Mouse (Mus musculus) cerebellum, adult 8-10 months (tissue): ENCODE measurements around the gene Sdr9c7.
"Not testable (repeated sequence)": the region's sequence is repeated elsewhere in the genome, so short reads cannot be mapped to it uniquely, and the experiment has no call there.

Source experiments
- DNase-seq: peaks from one replicate; pipeline ENCODE4 v3.0.0; 2022

Gene Sdr9c7

DNA sequence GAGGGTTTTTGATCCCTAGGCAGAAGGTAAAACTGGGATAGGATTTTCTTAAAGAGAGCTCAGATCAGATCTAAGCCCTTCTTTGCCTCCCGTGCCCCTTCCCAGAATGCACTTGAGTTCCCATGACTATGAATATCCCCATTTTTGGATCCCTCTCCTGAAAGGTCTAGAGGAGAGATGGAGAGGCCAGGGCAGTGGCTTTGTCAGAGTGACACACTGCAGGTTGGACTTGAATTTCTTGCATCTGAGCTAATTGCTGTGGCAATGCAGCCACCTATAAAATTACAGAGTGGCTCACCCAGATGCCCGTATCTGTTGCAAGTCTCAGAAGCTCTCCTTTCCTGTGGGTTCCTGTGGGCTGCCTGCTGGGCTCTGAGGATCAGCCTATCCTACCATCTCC, at the start of gene Sdr9c7:
TSS of gene Sdr9c7 (plus strand) at position 301 of the 400 bp plus-strand sequence.
- no peak for DNase-seq

DNA sequence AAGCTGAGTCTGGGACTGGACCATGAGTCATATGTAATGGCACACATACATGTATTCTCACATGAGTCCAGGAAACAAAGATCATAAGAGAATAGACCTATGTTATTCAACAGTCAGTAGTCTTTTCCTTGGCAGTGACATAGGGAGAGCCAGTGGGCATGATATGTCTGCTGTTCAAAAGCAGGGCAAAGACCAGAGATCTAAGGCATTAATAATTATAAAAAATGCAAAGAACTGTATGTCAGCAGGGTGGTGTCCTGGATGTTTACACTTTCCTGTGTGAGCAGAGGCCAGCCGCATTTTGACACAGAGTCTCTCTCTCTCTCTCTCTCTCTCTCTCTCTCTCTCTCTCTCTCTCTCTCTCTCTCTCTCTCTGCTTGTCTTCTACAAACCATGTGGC, 48.7 kb upstream of the Sdr9c7 start, which contains the start of gene Rdh19:
TSS of gene Rdh19 (plus strand) at position 301 of the 400 bp plus-strand sequence.
- DNase-seq = no peak

DNA sequence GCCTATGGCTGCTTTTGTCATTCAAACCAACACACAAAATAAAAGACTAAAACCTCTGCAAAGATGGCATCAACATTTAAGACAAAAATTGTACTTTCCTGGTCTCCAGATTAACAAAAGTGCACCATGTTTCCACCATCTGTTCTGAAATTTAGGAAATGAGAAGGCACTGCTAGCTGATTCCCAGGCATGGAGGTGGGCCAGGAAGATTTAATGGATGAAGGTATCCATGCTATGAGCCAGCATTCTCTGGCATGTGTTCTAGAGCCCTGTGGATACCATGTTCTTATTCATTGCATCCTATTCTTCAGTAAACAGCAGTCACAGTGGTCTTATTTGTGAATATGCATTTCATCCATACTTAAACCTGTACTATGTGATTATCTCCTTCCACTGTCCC, 41.9 kb upstream of the Sdr9c7 start:
- peak; percentile 37 for DNase-seq

GRCm38 (mm10) chr10:127864931-127865330, 33.4 kb upstream of the Sdr9c7 start:
- DNase-seq = no peak

DNA sequence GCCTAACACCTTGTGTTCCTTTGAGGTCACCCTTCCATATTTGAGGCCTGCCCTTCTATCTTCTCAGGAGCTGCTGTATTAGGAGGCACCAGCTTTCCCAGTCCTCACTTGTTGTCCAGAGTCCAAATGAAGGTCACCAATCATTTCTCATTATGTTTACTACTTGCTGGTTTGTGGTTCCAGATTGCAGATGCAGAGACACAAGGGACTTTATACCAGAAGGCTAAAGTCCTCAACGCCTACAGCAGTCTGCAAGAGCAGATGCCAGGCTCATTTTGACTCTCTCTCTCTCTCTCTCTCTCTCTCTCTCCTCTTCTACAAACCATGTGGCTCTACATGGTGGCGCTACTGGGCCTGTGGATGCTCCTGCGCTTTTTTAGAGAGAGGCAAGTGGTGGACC, 32.1 kb upstream of the Sdr9c7 start, which contains the start of gene Rdh16f2:
TSS of gene Rdh16f2 (plus strand) at position 243 of the 400 bp plus-strand sequence.
- no peak for DNase-seq

DNA sequence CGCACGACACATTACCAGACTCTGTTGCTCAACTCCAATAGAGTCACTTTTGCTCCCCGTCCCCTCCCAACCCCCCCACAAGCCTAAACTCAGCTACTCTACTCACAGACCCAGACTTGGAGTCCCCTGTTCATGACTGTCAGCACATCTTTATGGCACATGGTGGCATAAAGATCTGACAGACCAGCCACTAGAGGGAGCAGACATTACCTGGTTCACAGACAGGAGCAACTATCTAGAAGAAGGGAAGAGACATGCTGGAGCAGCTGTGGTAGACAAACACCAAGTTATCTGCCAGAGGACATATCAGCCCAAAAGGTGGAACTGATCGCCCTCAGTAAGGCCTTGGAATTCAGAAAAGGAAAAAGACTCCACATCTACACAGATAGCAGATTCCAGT, 25.8 kb upstream of the Sdr9c7 start:
- DNase-seq = no peak

DNA sequence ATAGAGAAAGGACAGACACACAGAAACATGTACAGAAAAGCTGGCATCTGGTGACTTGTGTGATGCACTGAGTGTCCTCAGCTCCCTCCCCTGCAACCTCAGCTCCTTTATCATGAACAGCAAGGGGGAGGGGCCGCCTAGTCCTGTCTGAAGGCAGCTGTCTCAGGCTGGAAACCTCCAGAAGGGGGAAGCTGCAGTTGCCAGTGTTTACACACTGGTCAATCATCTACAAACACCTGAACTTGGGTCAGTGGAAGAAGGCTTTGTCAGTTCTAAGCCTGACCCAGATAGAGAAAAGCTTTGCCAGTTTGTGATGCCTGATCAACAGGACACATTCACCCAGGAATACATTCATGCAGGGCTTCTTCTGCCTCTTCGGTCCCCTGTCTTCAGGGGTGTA, 20.6 kb upstream of the Sdr9c7 start:
- DNase-seq = no peak

DNA sequence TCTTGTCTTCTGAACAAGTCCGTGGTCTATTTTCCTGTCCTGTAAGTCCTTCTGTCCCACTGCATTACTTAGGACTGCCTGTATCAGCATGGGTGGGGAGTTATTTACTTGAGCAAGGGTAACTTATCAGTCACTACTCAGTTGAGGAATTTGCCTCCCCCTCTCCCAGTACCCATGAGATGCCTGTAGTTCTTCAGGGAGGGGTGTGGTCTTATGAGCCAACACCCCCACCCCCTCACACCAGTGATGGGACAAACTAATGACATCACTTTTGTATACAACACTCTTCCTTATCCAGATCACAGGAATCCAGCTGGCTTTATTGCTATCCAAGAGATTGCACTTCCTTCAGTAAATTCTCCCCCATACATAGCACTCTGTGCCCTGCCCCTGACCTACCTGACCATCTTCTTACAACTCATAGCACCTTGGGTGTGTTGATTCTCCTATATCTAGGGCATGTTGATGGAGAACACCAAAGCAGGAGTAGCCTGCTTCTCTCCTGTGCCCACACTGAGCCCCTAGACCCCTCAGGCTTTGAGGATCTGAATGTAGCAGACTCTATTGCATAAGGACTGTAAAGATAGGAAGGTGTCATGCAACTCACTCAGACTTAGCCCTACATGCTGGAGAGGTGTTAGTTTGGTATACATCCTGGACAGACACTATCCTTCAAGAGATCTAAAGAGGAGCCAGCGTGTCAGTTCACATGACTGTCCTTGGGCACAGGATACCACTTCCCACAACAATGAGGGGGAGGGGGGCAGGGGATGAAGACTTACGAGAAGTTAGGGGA, 19.9 kb upstream of the Sdr9c7 start:
- DNase-seq = no peak

GRCm38 (mm10) chr10:127879155-127879688, 19.1 kb upstream of the Sdr9c7 start:
- DNase-seq = no peak

- DNase-seq = no peak
These were observed 17.3 kb upstream of the Sdr9c7 start for GRCm38 (mm10) chr10:127881041-127881440.

DNA sequence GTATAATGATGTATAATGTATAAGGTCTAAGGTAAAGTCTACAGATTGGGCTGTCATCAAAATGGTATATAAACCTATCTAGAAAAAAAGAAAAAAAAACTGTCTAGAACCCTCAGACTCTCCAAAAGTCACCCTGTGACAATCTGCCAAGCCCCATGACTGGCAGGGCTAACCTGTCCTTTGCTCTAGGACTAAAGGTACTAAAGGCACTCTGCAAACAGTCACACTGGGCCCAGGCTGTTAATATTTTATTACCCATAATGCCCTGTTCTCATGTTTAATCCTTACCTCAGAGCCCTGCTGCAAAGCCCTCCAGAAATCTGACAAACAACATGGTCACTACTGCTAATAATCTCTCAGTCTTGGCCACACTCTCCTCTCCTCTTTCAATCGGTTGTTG, 11.8 kb upstream of the Sdr9c7 start:
- no peak for DNase-seq

GRCm38 (mm10) chr10:127886971-127887370, 11.3 kb upstream of the Sdr9c7 start:
- no peak for DNase-seq

DNA sequence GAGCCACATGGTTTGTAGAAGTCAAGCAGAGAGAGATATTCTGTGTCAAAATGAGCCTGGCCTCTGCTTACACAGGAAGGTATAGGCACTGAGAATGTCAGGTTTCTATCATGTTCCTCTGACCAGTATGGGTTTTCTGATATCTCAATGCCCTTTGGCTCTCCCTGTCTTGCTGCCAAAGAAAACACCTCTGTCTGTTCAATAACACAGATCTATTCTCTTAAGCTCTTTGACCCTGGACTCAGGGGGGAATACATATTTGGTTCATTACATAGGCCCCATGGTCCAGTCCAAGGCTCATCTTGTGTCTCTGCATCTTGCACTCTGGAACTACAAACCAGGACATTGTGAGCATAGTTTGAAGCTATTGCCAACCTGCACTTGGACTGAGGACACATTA, 9.7 kb upstream of the Sdr9c7 start, which contains the start of gene Rdh7:
TSS of gene Rdh7 (minus strand) at position 213 of the 400 bp plus-strand sequence.
- no peak for DNase-seq

DNA sequence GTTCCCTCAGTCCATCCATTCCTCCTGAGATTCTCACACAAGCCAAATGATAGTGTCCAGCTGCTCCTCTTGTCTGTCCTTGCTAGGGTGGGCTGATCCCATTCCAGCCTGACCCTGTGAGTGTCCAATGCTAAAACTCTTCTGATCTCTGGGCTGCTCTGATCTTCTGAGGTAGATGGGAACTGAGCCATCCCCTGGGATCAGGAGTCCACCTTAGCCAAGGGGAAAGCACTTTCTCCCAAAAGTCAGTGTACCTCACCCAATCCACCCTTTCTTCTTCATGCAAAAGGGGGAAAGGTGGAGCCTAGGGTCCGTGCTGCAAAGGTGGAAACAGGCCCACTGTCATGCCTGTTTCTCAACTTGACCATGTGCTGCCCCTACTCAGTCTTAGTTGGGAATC, 6.8 kb upstream of the Sdr9c7 start:
- no peak for DNase-seq

DNA sequence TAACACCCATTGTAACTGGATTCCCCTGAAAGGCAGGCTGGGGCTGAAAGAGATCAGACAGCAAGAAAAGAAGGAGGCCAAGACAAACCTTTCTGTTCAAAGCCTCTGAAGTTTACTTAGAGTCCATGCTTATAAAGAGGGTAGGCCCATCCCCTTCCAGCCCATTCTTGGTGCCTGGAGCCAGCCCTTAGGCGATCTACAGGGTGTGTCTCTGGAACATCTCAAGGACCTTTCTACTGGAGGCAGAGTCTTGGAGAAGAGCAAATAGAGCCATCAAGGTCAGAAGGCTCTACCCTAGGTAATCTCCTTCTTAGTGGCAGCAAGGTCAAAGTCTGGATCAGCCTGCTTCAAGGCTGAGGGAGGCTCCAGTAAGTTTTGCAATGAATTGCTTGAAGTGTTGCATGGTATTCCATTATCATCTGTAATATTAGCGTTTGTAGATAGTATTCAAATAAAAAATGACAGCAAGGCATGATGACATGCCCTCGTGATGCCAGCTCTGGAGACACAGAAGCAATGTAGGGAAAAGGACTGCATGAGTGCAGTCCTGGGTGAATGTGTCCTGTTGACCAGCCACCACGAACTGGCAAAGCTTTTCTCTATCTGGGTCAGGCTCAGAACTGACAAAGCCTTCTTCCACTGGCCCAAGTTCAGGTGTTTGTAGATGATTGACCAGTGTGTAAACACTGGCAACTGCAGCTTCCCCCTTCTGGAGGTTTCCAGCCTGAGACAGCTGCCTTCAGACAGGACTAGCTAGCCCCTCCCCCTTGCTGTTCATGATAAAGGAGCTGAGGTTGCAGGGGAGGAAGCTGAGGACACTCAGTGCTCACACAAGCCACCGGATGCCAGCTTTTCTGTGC, 4.9 kb upstream of the Sdr9c7 start:
- not testable (repeated sequence) for DNase-seq

DNA sequence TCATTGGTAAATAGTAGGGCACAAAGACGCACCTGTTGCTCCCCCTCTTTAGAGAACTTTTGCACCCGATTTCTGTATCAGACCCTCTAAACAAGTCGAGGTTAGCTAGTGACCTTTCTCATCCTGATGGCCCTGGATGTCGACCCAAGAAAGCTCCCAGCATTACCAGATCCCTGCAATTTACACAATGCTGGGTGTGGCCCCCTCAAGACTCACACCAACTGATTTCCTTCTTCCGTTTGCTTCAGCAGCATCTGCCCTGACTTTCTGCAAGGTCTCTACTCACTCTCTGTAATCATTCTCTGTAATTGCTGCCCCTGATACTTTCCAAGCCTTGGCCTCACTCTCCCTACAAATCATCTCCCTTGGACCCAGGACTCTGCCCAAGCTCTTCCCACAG, 1.6 kb upstream of the Sdr9c7 start:
- no peak for DNase-seq

DNA sequence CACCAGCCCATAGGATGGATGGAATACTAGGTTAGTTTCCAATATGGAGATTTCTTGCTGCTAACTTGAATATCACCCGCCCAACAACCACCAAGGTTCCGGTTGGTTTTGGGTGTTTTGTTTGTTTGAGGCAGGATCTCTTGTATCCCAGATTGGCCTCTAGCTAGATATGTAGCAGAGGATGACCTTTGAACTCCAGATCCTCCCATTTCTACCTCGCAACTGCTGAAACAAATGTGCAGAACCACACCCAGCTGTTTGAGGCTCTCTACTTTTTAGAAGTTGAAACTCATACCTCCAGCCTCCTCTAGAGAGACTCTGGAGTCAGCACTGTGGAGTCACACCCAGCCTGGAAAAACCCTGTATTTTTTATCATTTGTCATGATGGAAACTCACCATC, 812 bp upstream of the Sdr9c7 start:
- no peak for DNase-seq

- no peak for DNase-seq
These were observed 1.5 kb downstream of the Sdr9c7 start for GRCm38 (mm10) chr10:127899783-127900182.

GRCm38 (mm10) chr10:127901751-127902150, 3.4 kb downstream of the Sdr9c7 start:
- no peak for DNase-seq

DNA sequence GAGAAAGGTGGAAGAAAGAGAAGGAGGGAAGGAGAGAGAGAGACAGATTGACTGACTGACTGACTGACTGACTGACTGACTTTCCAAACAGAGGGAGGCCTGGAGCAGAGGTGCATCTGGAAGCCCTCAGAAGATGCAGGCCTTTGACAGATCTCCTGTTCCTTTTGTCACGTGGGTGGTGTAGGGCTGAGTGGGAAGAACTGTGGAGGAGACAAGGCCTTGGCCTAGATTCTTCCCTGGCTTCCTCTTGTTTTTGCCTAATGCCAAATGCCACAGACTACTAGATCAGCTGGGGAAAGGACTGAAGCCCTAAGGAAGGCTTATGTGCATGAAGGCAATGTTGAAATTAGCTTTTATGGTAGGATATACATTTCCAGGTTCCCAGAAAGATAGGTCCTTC, 4.8 kb downstream of the Sdr9c7 start:
- DNase-seq = no peak

GRCm38 (mm10) chr10:127904718-127905446, 6.6 kb downstream of the Sdr9c7 start:
- DNase-seq = no peak

DNA sequence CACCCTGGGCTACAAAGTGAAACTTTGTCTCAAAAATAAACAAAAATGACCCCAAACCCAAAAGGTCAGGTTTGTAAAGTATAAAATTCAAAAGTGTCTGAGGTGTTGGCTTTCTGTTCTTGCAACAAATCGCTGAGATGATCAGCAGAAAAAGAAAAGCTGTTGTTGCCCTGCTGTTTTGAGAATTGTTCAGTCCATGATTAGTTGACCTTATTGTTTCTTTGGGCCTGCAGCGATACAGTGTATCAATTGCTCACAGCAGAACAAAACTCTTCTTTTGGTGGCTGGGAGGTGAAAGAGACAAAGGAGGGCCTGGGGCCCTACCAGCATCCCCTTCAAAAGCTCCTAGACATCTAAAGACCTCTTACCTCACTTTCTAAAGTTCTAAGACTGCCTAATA, 7.8 kb downstream of the Sdr9c7 start:
- DNase-seq = no peak
